Mouse (Mus musculus) cerebellum, adult 11 months (tissue): ENCODE data around the gene Gm10961.

ENCODE experiments used
- DNase-seq: peaks from one replicate; pipeline ENCODE4 v3.0.0; 2022

Gene Gm10961

DNA sequence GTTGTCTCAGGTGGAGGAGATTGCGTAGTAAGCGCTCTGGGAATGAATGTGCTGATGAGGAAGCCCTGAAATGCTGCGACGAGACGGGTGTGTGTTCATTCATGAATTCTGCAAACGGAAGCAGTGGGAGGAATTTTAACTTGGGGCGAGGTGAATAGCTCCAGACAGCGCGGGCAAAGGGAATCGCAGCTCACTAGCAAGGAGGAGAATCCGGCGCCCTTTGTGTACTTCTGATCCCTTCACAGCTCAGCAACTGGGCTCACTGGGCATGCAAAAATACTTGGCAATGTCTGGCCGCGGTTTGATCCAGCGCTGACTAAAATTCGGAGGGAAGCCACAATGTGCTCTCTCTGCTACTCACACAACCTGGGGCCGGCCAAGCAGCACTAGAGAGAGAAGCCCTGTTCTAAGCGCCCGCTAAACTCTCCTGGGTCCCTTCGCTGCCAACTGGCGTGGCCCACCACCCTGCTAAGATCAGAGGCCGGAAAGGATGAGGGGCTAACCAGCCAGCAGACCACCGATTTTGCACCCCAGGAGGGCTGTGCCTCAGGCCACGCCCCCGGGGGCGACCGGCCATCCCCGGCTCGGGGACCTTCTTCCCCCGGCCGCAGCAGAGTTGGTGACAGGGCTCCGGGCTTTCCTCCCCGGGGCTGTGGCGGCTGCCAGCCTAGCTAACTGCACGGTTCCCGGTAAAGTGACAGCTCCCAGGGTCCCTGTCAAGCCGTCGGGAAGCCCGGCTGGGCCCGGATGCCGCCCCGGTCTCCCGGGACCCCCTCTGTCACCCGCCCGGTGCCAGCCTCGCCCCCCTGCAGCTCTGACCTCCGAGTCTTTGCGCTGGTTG is at the start of gene Gm10961:
Gm10961 (plus strand) TSS at position 641 of the 841 bp plus-strand sequence.
- DNase-seq = peak; percentile 58

DNA sequence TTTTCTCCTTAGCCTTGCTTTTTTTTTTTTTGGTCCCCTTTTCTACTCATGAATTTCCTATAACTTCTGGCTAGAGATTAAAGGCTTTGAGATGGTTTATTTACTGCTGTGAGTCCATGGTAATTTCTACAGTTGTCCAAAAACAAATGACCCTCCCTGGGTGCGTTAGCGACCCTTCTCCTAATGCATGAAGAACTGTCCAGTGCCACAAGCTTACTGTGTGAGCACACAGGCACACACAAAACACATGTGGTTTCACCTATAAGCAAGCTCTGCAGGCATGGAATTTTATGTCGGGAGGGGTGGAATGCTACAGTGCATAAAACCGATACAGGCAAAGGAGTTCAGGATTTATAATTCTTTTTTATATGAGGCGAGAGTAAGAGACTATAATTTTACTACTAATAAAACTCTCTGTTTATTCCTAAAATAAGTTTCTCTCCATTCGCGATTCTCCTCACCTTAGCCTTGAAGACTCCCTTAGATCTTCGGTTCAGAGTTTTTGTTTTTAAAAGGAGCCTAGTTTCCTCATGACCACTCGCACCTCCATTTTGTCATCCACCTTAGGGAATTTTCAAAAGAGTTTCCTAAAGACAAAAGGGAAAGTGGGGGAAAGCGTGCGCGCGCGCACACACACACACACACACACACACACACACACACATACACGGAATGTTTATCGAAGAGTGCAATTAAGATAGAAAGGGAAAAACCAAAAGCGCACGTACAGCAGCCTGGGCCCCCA is 48.8 kb upstream of the Gm10961 start:
- DNase-seq = no peak

DNA sequence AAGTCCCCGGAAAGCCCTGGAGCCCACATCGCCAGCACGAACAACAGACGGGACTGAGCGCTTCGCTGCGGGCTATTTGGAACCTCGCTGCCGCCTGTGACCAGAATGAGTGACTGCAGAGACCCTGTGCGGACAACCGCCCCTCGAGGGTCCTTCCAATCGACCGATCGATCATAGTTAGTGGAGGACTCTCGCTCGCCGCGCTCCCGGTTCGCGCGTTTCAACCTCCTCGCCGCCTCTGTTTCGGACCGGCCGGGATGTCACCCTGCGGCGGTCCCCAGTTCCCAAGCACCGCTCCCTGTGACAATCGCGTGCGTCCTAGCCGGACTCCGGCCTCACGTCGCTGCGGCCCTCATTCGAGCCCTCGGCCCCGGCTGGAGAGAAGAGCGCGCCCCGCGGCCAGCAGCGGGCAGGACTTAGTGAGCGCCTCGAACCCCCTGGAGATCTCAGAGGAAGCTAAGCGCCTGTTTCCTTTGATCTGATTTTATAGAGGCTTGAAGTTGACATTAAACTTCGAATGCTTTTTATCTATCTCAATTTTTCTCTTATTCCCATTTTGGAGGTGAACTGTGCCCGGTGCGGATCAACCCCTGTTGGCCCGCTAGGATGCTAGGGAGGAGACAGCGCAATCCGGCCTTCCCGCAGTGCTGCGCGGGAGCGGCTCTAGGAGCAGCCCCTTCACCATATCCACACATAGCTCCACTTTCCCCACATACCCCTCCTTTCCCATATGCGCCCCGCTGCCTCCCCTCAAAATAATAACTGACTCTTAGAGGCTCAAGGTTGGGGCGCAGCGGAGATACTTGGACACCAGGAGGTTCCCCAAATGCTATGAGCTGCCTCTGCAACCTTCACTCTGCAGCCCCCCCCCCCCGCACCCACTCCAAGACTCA is 48.0 kb upstream of the Gm10961 start:
- no peak for DNase-seq

DNA sequence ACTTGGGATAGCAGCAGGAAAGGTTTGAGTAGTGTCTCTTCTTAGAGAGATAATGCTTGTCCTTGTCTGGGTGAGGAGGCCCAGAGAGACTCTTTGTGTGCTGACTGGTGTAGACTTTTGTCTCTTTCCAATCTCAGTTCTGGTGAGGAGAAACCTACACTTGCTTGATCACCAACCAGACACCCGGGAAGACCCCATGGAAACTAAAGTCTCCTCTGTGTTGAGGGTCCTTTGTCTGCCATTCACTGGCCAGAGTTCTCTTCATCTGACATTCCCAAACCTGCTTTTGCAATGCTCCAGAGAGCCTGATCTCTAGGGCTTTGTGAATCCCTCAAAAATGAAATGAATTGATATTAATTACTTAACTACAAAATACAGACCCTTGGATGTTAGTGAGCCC is 47.2 kb upstream of the Gm10961 start:
- DNase-seq = no peak

DNA sequence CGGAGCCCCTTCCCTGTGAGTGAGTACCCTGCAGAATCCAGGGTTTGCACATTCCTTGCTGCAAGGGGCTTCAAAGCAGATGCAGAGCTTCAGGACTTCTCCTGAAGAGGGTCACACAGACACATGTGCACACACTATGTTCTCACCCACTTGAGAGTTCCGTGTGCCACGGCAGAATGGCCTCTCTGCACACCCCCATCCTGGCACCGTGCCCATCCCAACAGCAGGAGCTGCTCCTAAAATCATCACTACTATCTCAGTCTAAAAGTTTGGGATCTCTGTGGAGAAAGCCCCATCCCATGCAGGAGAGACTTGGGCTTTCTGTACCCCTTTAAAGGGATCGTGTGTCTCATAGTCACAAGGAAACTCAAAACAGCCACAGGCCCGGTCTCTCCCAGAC is 44.6 kb upstream of the Gm10961 start:
- no peak for DNase-seq

DNA sequence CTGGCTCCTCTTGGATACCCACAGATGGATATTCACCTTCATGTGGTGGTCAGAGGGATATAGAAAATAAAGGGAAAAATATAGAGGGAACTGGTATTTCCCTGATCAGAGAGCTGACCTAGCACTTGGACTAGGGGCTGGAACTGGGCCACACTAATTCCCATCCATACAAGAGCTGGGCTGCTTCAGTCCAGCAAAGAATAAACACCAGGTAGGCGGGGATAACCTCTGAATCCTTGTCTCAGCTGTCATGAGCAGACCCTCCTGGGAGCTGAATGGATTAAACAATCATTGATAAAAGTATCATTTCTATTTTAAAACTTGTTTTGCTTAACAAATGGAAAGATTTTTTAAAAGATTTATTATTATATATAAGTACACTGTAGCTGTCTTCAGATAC is 39.5 kb upstream of the Gm10961 start:
- DNase-seq = no peak

DNA sequence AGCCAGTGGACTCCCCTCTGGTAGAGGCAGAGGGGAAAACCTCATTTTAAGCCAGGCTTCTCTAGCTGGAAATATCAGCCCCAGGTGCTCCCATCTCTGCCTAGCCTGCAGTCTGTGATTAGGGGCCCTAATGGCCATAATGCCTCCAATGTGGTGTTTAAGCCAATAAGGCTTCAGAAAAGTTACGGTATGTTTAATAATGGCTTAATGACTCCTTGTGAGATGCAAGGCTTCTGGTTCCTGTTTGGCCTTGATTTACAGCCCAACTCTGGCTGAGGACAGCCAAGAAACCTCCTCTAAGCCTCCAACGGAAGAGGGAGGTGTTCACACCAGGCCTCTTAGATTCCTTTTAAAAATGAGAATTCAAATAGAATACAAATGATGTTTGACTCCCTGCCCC is 37.5 kb upstream of the Gm10961 start:
- DNase-seq = no peak

DNA sequence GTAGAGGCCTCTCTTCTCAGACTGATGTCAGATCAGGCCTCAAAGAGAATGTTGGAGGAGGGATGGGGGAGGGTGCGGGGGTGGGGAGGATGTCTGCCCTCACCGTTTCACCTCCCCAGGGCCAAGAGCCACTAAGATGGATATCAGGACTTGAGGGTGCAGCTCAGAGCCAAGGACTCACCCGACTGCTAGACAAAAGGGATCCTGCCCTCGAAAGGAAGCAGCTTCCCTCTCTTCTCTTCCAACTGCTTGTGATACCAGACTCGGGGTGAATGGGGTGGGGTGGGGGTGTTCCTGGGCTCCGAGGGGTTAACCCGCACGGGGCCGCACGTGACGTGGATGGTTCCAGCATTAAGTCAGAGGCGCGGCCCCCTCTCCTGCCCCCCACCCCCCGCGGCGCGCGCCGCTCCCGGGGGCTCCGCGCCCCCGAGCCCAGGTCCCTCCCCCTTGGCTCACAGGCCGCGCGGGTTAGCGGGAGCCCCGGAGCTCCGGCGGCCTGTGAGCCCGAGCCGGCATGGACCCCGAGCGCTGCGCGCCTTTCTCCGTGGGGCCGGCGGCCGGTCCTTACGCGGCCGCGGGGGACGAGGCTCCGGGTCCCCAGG is 36.4 kb upstream of the Gm10961 start, which contains the start of gene Alx3:
Alx3 (plus strand) TSS at position 370 of the 602 bp plus-strand sequence.
- no peak for DNase-seq

DNA sequence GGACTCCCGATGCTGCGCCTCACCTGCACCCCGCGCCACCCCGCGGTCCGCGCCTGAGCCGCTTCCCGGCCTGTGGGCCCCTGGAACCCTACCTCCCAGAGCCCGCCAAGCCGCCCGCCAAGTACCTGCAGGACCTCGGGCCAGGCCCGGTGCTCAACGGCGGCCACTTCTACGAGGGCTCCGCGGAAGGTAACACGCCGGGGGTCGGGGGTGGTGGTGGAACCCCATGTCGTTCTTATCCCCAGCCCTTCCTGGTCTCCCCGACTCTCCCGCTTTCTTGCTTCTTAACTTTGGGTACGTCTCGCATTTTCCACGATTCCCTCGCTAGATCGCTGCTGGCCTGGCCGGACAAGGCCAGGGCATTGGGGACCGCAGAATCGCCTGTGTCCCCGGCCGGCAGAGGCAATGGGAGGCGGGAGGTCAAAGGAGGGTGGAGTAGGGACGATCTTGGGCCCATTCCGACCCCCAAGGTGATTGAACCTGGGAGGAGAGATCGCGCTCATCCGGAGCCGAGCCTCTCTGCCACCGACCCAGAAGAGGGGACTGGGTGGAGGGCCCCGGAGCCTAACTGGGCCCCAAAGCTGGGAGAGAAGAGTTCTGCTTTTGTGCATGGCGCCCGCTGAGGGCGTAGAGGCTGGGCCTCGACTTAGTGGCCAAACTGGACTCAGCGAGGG is 35.7 kb upstream of the Gm10961 start:
- DNase-seq = no peak

DNA sequence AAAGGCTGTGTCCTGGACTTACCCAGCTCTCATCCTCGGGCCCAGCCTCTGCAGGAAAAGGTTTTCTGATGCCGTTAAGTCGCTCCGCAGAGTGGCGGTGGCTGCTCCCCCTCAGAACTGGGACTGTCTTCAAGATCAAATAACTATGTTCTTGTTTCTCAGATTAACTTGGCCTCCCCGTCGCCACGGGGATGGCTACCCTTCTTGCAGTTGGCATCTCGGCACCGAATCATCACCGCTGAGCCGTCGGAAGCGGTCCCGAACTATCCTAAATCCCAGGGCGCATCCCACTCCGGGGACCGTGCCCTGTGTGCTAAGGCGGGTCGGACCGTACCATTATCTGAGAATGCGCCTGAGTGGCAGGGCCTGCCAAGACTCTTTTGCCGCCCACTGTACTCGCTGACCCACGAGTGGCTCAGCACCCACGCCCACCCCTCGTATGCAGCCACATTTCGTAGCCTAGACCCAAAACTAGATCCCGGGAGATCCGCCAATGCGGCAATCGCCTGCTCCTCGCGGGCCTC is 35.1 kb upstream of the Gm10961 start:
- no peak for DNase-seq

DNA sequence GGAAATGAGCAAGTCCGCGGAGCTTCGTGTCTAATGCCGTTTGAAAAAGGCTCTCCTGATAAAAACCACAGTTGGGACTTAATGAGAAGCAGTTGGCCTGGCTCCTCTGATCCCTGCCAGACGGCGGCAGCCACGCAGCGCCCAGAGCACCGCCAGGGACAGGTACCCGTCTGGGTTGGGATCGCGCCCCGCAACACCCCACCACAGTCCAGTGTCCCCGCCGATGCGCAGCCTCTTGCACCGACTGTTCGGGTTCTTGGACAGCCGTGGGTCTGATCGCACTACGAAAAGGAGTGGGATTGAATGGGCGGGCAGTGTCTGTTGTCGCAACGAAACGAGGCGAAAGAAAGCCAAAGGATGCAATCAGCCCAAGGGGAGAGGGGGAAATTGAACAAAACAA is 34.6 kb upstream of the Gm10961 start:
- peak; percentile 22 for DNase-seq

DNA sequence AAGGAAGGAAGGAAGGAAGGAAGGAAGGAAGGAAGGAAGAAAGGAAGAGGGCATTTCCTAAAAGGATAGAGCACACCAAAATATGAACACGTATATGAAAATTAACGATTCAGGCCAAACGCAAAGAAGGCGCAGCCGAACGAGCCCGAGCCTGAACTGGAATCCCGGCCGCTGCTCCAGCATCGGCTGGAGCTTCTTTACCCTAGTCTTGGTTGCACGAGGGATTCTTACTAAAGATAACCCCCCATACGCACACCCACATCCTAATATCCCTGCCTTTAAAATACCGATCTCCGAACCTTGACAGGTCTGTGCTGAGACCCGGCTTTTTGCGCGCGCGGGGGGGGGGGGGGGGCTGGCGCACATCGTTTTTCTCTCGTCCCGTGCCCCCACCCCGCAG is 34.0 kb upstream of the Gm10961 start:
- no peak for DNase-seq

DNA sequence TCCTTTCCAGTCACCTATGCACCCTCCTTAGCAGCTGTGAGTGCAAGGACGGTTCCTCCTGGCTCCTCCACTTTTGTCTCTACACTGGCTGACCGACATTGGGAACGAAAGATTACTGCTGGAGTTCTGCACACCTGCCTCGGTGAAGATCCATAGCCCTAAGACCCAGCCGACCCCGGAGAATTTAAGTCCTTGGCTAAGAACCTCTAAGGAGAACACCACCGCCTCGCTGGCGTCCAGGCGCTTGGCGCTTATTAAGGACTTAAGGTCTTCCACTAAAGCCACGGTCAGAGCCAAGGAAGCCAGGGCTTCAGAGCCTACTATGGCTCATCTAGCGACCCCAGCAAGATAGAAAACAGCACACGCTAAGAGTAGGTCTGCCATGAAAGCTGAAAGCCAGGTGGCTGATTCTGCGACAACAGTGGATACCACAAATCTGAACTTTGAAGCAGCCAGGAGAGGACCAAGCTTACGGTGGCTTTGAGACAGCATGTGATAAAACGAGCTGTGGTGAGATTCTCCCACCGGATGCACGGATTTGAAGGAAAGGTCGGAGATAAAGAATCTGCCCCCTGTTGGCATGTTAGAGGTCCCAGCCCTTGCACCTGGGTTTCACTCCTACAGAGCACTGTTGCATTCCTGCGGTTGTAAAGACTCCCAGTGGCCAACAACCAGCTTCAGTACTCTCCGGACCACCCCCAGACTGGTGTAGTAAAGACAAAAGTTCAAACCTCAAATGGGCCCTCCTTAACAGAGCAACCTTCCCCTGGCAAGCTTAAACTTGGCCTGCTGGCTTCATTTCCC is 33.3 kb upstream of the Gm10961 start:
- no peak for DNase-seq

DNA sequence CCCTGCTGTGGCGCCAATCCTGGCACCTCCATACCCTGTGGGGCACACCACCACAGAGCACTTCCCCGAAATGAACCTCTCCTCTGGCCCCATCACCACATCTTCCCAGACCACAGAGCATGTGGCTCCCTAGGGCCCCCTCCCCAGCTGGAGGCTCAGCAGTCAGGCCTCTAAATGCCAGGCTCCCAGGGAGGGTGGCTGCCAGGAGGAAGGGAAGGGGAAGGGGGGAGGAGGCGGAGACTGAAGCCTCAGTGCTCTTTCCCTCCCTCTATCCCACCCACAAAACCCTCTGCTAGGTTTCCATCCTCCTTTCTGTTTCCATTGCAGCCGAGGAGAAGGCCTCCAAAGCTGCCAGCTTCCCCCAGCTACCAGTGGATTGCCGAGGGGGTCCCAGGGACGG is 31.0 kb upstream of the Gm10961 start:
- DNase-seq = no peak

DNA sequence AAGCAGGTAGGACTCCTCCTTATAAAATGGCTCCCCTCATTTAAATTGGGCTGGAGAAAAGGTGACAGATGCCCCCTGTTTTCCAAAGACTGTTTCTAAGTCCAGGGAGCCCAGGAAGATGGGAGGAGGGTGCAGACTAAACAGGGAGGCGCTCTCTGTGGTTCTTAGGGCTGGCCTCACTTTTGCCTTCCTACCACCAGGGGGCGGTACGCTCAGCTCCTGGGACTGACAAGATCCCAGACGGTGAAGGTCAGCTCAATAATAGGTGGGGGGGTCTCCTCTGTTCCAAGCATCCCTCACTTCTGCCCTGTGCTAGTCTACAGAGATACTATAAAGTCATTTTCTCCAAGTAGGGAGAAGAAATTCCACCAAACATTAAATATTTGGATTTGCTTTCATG is 25.8 kb upstream of the Gm10961 start:
- peak; percentile 35 for DNase-seq

DNA sequence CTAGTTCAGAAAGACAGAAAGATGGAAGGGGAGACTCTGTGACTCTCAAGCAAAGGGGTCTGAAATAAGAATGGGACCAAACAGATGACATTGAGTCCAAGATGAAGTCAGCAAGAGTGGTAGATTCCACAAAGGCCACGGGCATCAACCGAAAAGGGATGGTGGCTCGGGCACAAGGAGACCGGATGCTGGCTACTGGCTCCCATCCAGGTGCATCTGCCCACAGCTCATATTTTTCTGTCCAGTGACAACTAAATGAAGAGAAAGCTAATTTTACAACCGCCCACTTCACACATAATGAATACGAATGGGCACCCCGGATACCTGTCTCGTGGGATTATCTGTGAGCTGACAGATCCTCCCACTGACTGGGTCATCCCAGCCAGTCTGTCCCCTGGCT is 23.9 kb upstream of the Gm10961 start:
- DNase-seq = no peak

DNA sequence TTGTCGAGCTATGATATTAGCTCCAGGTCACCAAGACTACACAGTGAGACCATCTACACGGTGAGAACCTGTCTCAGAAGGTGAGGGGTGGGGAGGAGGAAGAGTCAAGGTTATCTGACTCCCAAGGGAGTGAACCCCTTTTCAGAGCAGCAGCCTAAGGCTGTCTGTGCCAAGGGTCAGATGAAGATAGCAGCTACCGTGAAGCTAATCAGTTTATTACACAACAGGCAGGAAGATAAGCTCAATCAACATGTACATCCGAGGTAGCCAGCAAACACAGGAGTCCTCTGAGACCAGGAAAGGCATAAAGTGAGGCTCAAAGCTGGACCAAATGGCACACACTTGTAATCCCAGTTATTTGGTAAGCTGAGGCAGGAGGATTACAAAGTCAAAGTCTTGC is 22.3 kb upstream of the Gm10961 start:
- no peak for DNase-seq

DNA sequence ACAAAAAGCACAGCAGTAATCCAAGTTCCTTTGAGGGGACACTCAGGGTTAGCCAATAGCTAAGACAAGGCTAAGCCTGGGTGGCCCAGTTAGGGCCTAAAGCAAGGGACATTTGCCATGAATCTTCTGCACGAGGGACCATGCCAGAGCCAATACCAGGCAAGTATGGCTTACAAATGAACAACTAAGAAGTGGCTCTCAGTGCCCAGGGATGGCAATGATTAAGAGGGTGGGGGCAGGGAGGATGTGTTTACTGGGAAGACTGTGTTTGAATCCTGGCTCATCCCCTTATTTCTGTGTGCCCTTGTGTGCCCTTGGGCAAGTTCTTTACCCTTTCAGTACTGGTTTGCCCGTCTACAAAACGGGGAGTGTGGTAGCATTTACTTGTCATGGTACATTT is 21.7 kb upstream of the Gm10961 start:
- no peak for DNase-seq

DNA sequence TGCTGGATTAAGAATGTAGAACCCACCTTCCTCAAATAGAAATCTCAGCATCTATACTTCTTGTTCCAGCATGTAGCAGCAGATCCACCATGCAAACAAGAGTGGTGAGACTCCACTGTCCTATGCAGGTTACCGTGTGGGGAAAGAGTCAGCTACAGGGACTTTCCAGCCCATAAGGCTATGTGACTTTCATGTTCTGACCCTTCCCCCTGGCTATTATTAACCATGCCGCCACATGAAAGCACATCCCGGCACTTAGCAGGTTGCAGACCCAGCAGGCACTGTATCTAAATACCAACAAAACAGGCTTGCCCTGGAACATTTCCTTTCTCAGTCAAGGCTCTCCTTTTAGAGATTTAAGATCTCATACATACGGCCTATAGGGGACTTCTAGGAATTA is 19.7 kb upstream of the Gm10961 start:
- no peak for DNase-seq

DNA sequence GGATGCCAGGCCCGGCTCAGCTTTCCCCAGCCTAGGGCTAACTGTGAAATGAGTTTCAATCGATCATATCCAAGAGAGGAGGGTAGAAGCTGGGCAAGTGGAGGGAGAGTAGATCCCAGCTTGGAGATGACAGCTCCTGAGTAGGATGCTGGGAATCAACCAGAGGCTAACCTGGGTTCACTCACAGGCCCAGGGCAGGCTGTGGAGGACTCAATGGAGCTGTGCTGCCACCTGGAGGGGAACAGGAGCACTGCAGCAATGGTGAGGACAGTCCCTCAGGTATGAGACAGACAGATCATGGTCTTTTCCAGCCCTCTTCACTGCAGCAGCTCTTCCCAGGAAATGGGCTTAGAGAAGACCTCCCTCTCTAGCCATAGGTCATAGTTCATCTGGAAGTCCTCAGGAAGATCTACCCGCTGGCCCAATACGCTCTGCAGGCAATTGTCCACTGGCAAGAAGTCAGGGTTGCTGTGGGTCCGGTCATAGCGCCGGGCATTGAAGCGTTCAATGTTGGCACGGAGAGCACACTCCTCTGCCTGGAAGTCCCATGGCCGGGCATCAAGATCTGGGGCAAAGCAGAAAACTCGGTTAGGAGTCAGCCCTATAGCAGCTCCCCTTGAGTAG is 18.1 kb upstream of the Gm10961 start:
- DNase-seq = peak; percentile 60

DNA sequence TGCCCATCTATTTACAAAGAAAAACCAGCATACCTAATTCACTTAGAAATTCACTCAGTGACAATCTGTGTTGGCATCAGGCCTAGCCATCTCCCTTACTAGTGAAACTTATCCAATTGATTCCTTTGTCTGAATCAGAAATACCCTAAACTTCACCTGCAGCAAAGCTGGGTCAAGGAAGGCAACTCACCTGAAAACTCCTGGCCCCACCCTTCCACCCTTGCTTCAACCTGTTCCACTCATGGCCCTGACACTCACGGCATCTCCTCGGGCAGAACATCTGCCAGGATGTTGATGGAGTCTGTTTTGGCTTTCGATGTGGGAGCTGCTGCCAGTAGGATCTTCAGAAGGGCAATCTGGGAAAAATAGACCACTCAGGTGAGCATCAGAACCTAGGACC is 13.3 kb upstream of the Gm10961 start:
- DNase-seq = no peak
